Mouse (Mus musculus) lung, postnatal 14 days (tissue): ENCODE measurements around the gene Baiap2.

Source experiments
- DNase-seq: peaks from one replicate; pipeline ENCODE4 v3.0.0; 2021

The Baiap2 gene

GRCm38 (mm10) chr11:120019542-120020440, 77.2 kb downstream of the Baiap2 start:
- DNase-seq: no peak

GRCm38 (mm10) chr11:120021367-120021766, 78.8 kb downstream of the Baiap2 start:
- no peak for DNase-seq

GRCm38 (mm10) chr11:120022216-120022615, 79.7 kb downstream of the Baiap2 start:
- DNase-seq: no peak

GRCm38 (mm10) chr11:120022841-120023240, 80.3 kb downstream of the Baiap2 start:
- no peak for DNase-seq

- no peak for DNase-seq
These were observed 84.4 kb downstream of the Baiap2 start for GRCm38 (mm10) chr11:120026941-120027340.

- no peak for DNase-seq
These were observed 85.9 kb downstream of the Baiap2 start for GRCm38 (mm10) chr11:120028319-120029092.

GRCm38 (mm10) chr11:120029431-120030144, 87.0 kb downstream of the Baiap2 start:
- DNase-seq: no peak

GRCm38 (mm10) chr11:120030145-120030901, 87.8 kb downstream of the Baiap2 start:
- peak; percentile 72 for DNase-seq

GRCm38 (mm10) chr11:120032052-120032451, 89.5 kb downstream of the Baiap2 start:
- no peak for DNase-seq

- no peak for DNase-seq
These were observed 90.9 kb downstream of the Baiap2 start for GRCm38 (mm10) chr11:120033473-120033872.

GRCm38 (mm10) chr11:120034306-120034705, 91.7 kb downstream of the Baiap2 start:
- DNase-seq: no peak

GRCm38 (mm10) chr11:120034762-120035161, 92.2 kb downstream of the Baiap2 start:
- DNase-seq: no peak

- DNase-seq: peak; percentile 51
These were observed 97.0 kb downstream of the Baiap2 start for GRCm38 (mm10) chr11:120039581-120039980.

- peak; percentile 52 for DNase-seq
These were observed 97.9 kb downstream of the Baiap2 start for GRCm38 (mm10) chr11:120040440-120040839.

- DNase-seq: peak; percentile 82
These were observed 98.9 kb downstream of the Baiap2 start for GRCm38 (mm10) chr11:120041191-120042123.

- DNase-seq: peak; percentile 23
These were observed 99.7 kb downstream of the Baiap2 start for GRCm38 (mm10) chr11:120042141-120042838.

- DNase-seq: no peak
These were observed 102.8 kb downstream of the Baiap2 start for GRCm38 (mm10) chr11:120045341-120045740.

GRCm38 (mm10) chr11:120045839-120046552, 103.4 kb downstream of the Baiap2 start:
- no peak for DNase-seq

- peak; percentile 11 for DNase-seq
These were observed 104.1 kb downstream of the Baiap2 start, which contains the start of gene Aatk for GRCm38 (mm10) chr11:120046553-120047191. TSS of gene Aatk (minus strand) at chr11:120047167.
